Mouse (Mus musculus) olfactory bulb, adult 2 months (tissue): ENCODE measurements around the gene Pex19. TPM values are rescaled to one million over a fixed set of nuclear protein-coding genes. Genes with fewer than 3 reads are reported as not detected.

Source experiments
- H3K27ac ChIP-seq: fragments of 200-500 bp; 2 replicates; pipeline ENCODE4 v1.5.1; 2012; ENCODE audit warnings: low read depth, low read length; ENCODE audit not compliant: insufficient read depth
- H3K4me1 ChIP-seq: fragments of 200-500 bp; 2 replicates; pipeline ENCODE4 v1.6.1; 2012; ENCODE audit warnings: low read length; ENCODE audit not compliant: control insufficient read depth, insufficient read depth
- H3K4me3 ChIP-seq: fragments of 200-500 bp; 2 replicates; pipeline ENCODE4 v1.5.1; 2012; ENCODE audit warnings: mild to moderate bottlenecking, low read depth, low read length, moderate library complexity; ENCODE audit not compliant: insufficient read depth
- CTCF ChIP-seq: fragments of 200-500 bp; IDR thresholded peaks from 2 replicates; pipeline ENCODE4 v1.5.1; 2012; ENCODE audit warnings: low read depth, mild to moderate bottlenecking, low read length, moderate library complexity; ENCODE audit not compliant: insufficient read depth
- POLR2A ChIP-seq: fragments of 200-500 bp; IDR thresholded peaks from 2 replicates; pipeline ENCODE4 v1.6.1; 2012; ENCODE audit warnings: mild to moderate bottlenecking, low read depth, low read length, moderate library complexity; ENCODE audit not compliant: insufficient read depth
- WGBS: fragments of 180-500 bp; shearing (Covaris S2); methylation state at CpG from one replicate; pipeline ENCODE4 v1.1.7; 2018; 5-methylcytosine and 5-hydroxymethylcytosine counted together
- polyA plus RNA-seq: library from polyadenylated mRNA; stranded (reverse); fragments of >200 nt; gene quantifications from 2 replicates; pipeline ENCODE4 v1.2.4, GENCODE M21; 2012; ENCODE audit warnings: low replicate concordance; ENCODE audit not compliant: missing spikeins, insufficient read depth, insufficient read length

Pex19 gene
- polyA plus RNA-seq, 1 experiment: 478 TPM

GRCm38 (mm10) chr1:172129108-172129507 lies 2.6 kb downstream of the Pex19 start:
- Histone ChIP-seq H3K4me3 (no peak overlapping the region), H3K4me1 (peaks cover 7% of the 10 kb centered on the region), H3K27ac (no peak overlapping the region)
- TF ChIP-seq CTCF (no peak), POLR2A (no peak)
- WGBS: 26% methylated on average over 2 of the region's 2 CpGs

DNA sequence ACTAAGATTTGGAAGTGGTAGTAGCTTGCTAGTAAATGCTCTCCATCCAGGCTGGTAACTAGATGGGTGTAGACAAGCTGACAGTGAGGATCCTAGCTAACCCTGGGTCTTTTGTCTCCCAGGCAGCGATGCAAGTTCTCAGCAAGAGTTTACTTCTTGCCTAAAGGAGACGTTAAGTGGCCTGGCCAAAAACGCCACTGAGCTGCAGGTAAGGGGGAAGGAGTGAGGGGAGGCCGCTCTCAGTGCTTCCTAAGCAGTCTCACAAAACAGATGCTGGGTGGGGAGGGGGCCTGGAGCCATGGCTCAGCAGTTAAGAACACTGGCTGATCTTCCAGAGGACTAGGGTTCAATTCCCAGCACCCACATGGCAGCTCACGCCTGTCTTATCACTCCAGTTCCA lies 3.2 kb downstream of the Pex19 start:
- no peak overlapping the region for H3K27ac ChIP-seq
- H3K4me1 ChIP-seq: peaks cover 7% of the 10 kb centered on the region
- H3K4me3 ChIP-seq: no peak overlapping the region
- TF ChIP-seq CTCF (no peak), POLR2A (no peak)
- 93% methylated on average over 5 of the region's 5 CpGs for WGBS

GRCm38 (mm10) chr1:172132319-172132718 lies 5.8 kb downstream of the Pex19 start:
- 74% methylated on average over 7 of the region's 7 CpGs for WGBS
- no peak overlapping the region for H3K4me3 ChIP-seq

DNA sequence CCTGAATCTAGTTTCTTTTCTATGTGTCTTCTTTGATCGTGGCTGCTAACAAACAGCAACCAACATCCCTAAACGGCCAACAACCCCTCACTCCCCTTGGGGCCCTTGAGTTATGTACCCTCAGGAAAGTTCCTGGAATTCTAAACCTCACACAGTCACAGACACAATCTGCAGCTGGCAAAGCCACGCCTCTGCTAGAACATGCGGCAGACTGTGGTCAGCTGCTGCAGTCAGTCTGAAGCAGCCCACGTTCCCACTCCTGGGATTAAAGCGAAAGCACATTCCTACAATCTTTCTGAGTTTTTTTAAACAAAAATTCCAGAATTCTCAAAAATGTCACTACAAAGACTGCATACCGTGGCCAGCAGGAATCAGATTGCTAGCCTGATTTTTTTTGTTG lies 7.0 kb downstream of the Pex19 start:
- no peak overlapping the region for H3K27ac ChIP-seq
- 86% methylated on average over 7 of the region's 7 CpGs for WGBS
- H3K4me1 ChIP-seq: peaks cover 1% of the 10 kb centered on the region; the same call in 1 of the 2 replicates
- no peak overlapping the region for H3K4me3 ChIP-seq
- no peak for TF ChIP-seq POLR2A
- TF ChIP-seq CTCF: no peak

More at GRCm38 (mm10) chr1:172132319-172132718, 5.8 kb downstream of the Pex19 start:
- H3K4me1 ChIP-seq: peaks cover 7% of the 10 kb centered on the region
- H3K27ac ChIP-seq: no peak overlapping the region
- no peak for TF ChIP-seq POLR2A
- TF ChIP-seq CTCF: no peak

DNA sequence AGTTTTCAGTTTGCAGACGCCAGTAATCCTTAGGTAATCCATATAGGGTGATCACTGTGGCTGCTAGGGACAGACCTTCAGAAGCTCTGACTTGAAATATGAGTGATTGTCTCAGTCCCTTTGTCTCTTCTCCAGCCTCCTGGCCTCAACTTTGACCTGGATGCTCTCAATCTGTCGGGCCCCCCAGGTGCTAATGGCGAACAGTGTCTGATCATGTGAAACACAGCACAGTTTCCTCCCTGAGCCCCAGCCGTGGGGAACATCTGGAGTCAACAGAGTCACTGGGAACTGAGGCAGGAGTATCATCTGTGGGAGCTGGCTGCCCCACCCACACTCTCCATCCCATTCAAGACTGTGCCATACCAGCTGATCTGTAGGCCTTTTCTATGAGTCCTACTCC lies 7.5 kb downstream of the Pex19 start:
- H3K27ac ChIP-seq: no peak overlapping the region
- no peaks in the 10 kb centered on the region for H3K4me1 ChIP-seq
- 88% methylated on average over 4 of the region's 4 CpGs for WGBS
- H3K4me3 ChIP-seq: no peak overlapping the region
- TF ChIP-seq POLR2A: no peak
- TF ChIP-seq CTCF: no peak

- no peaks in the 10 kb centered on the region for H3K4me1 ChIP-seq
- H3K4me3 ChIP-seq: no peak overlapping the region
- H3K27ac ChIP-seq: no peak overlapping the region
- WGBS: 64% methylated on average over 2 of the region's 2 CpGs
- TF ChIP-seq CTCF (no peak), POLR2A (no peak)
Observed at GRCm38 (mm10) chr1:172140160-172140559, 13.6 kb downstream of the Pex19 start.

DNA sequence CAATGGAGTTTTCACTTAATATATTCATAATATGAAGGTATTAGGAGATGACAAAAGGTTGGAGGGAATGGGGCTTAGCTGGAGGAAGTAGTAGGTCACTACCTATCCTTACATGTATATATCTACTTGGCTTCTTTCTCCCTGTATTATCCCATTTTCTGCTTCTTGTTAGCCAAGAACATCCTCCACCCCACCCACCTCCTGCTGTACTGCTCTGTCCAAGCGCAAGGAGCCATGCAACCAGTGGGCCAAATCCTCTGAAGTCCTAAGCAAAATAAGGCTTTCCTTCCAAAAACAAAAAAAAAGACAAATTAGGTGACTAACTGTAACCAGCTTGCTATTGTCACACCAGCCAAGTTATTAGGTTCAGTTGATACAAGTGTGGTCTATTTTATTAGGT lies 14.3 kb downstream of the Pex19 start:
- TF ChIP-seq POLR2A: no peak
- no peak for TF ChIP-seq CTCF
- no peak overlapping the region for H3K27ac ChIP-seq
- peaks cover 3% of the 10 kb centered on the region; the same call in 1 of the 2 replicates for H3K4me1 ChIP-seq
- no peak overlapping the region for H3K4me3 ChIP-seq
- WGBS: 84% methylated on average over 1 of the region's 1 CpGs

GRCm38 (mm10) chr1:172141529-172141928 lies 15.0 kb downstream of the Pex19 start:
- TF ChIP-seq CTCF (no peak), POLR2A (no peak)
- Histone ChIP-seq H3K4me1 (peaks cover 3% of the 10 kb centered on the region; the same call in 1 of the 2 replicates), H3K4me3 (no peak overlapping the region), H3K27ac (no peak overlapping the region)
- WGBS: 86% methylated on average over 3 of the region's 3 CpGs

DNA sequence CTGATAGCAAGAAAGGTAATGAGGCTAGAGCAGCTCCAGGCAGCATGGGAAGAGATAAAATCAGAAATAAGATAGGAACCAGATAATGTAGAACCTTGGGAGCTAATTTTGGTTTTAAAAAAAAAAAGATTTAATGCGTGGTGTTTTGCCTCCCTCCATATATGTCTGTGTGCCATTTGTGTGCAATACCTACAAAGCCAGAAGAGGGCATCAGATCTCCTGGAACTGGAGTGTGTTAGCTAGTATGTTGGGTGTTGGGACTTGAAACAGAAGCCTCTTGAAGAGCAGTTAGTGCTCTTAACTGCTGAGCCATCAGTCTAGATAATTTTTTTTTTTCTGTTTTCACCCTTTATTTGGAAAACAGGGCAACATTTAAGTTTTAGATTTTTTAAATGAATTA lies 17.0 kb downstream of the Pex19 start:
- peaks cover 3% of the 10 kb centered on the region; the same call in 1 of the 2 replicates for H3K4me1 ChIP-seq
- H3K4me3 ChIP-seq: no peak overlapping the region
- WGBS: 5% methylated on average over 1 of the region's 1 CpGs
- TF ChIP-seq POLR2A (no peak), CTCF (no peak)
- no peak overlapping the region for H3K27ac ChIP-seq

GRCm38 (mm10) chr1:172147835-172148278 lies 21.3 kb downstream of the Pex19 start, which contains the start of gene Dcaf8:
Dcaf8 (plus strand) TSS chr1:172148084.
- TF ChIP-seq POLR2A (peak; percentile 77; the same call in 1 of the 2 replicates), CTCF (no peak)
- WGBS: under 1% methylated on average over 42 of the region's 42 CpGs
- Histone ChIP-seq H3K27ac (peak within 1 kb of the TSS; percentile 90), H3K4me3 (peak within 1 kb of the TSS; percentile 94), H3K4me1 (peaks cover 3% of the 10 kb centered on the region; the same call in 1 of the 2 replicates)
